Comparison of ENCODE assay signal across 10 mouse cellular contexts in genomic region chr9:41391591-41392320, GRCm38 (mm10).
A peak's percentile ranks its signal among the peaks of the same experiment; 100 is the strongest.
DNase-seq lines count a peak whose midpoint lies in the region; ATAC-seq lines count a peak whose summit lies in the region.
"Had no signal": no experiment of that assay in that cellular context is flagged by ENCODE, and none has a peak within 500 bp of the region (broad histone marks: within the 10 kb centered on the region; RNA-seq: fewer than 3 reads in every experiment).

No protein-coding gene starts in this region.

- H3K27ac ChIP-seq in hindbrain, embryonic 12.5 days: peak overlapping the region; percentile 48; the same call in 1 of the 2 replicates

- WGBS in hindbrain, embryonic 12.5 days: 57% methylated on average over 6 of the region's 6 CpGs

- H3K9ac ChIP-seq in hindbrain, embryonic 12.5 days: no peak overlapping the region

- no peak overlapping the region for H3K4me2 ChIP-seq in hindbrain, embryonic 12.5 days (replicated peaks)

- no peaks in the 10 kb centered on the region for H3K9me3 ChIP-seq in hindbrain, embryonic 12.5 days (replicated peaks)
- H3K9me3 ChIP-seq: megakaryocyte, embryonic 14.5 days had no signal

- H3K4me1 ChIP-seq in hindbrain, embryonic 12.5 days: peaks cover 29% of the 10 kb centered on the region
- H3K4me1 ChIP-seq: megakaryocyte, embryonic 14.5 days had no signal

- DNase-seq in gastrocnemius, adult 18-20 months (ENCODE audit: low spot score): peak; percentile 14
- no peak for DNase-seq in gastrocnemius, adult 8-10 months (ENCODE audit: low spot score in 2 of 2)
- DNase-seq in NIH3T3 (ENCODE audit: low read depth) (peak; percentile 55), adipocyte (ENCODE audit: low spot score) (no peak)
- DNase-seq in left cerebral cortex, postnatal 4 days: peak; percentile 8
- DNase-seq in embryo, embryonic 11 days: no peak
- no peak for DNase-seq in spleen, postnatal 10 days (ENCODE audit: low spot score in 2 of 2)

- ATAC-seq in hindbrain, embryonic 12.5 days (ENCODE audit: low FRiP score): no peak

- intact Hi-C loops in left cerebral cortex, postnatal 4 days (cut with DNase I): no loop called here

- peaks cover 31% of the 10 kb centered on the region for H3K36me3 ChIP-seq in hindbrain, embryonic 12.5 days

- no peaks in the 10 kb centered on the region for H3K27me3 ChIP-seq in hindbrain, embryonic 12.5 days
- H3K27me3 ChIP-seq: CH12.LX; megakaryocyte, embryonic 14.5 days had no signal

- no peak overlapping the region for H3K4me3 ChIP-seq in hindbrain, embryonic 12.5 days
- H3K4me3 ChIP-seq: megakaryocyte, embryonic 14.5 days had no signal

Comparison
In these comparisons a context has a peak if more than half of its experiments do, and no peak if none do; other contexts are left out.
1. DNase-seq: peak in gastrocnemius, adult 18-20 months (single experiment), NIH3T3 (single experiment) and left cerebral cortex, postnatal 4 days (single experiment); none in gastrocnemius, adult 8-10 months (0 of 2), embryo, embryonic 11 days (single experiment), spleen, postnatal 10 days (0 of 2) and adipocyte (single experiment).